Mouse (Mus musculus) stomach, postnatal 0 days (tissue): ENCODE results near the gene Cdyl.

Experiments
- CTCF ChIP-seq: IDR thresholded peaks from 2 replicates; pipeline ENCODE4 v1.5.1; 2016; ENCODE audit warnings: antibody characterized with exemption, low read depth, mild to moderate bottlenecking, moderate library complexity
- EP300 ChIP-seq: optimal IDR thresholded peaks from 2 replicates; pipeline ENCODE3; 2016; ENCODE audit warnings: antibody characterized with exemption

DNA sequence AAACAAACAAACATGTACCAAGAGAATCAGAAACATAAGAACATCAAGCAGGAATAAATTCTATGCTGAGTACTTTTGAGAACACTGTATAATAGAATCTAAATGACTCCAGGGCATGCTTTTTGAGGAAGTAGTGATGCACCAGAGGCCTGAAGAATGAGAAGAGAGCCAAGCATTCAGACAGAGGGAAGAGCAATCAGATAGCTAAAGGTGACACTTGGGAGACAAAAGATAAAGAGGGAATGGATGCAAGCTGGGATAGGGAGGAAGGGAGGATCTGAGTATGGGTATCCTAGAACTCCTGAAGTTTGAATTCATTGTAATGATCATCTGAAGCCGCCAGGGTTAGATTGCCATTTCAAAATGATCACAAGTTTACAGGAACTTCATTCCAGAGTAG is 38.9 kb upstream of the Cdyl start:
- TF ChIP-seq EP300 = no peak
- no peak for TF ChIP-seq CTCF
